Mouse (Mus musculus): ENCODE measurements around the gene Map6.
A peak's percentile ranks its signal among the peaks of the same experiment; 100 is the strongest.
"Not testable (repeated sequence)": the region's sequence is repeated elsewhere in the genome, so short reads cannot be mapped to it uniquely, and the experiment has no call there.

Map6 gene

GRCm38 (mm10) chr7:99355731-99356131 is 88.5 kb downstream of the Map6 start:
- DNase-seq (ENCODE audit: low read depth, low spot score) = peak; percentile 87

DNA sequence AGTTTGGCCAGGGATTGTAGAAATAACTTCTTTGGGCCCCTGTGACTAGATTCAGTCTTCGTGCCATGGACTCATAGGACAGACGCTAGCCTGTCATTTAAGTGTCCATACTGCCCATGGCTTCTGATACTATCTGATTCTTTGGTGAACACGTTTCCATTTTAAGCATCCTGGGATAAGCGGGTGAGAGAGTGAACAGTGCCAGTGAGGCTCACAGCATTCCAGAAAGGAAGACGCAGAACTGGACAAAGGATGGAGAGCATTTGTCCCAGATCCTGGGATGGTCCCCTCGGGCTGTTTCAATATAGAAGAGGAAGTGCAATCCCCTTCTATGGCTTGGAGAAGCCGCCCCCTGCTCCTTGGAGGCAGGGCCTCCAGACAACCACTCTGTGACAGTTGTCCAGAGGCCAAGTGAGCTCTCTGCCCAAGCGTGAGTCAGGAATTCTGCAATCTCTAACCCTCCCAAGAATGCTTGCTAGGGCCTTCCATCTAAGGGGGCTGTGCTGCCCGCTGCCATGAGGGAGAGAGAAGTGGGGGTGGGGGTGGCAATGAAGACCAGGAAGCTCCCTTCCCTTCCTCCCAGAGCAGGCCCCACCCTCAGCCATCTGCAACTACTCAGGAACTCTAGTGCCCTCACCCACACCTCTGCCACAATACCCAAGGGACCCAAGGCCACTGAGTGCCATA is 89.1 kb downstream of the Map6 start:
- DNase-seq (ENCODE audit: low read depth, low spot score) = no peak

- DNase-seq (ENCODE audit: low read depth, low spot score) = no peak
Observed at GRCm38 (mm10) chr7:99357201-99357600, 90.0 kb downstream of the Map6 start.

- DNase-seq (ENCODE audit: low read depth, low spot score) = no peak
Observed at GRCm38 (mm10) chr7:99358371-99358770, 91.1 kb downstream of the Map6 start.

DNA sequence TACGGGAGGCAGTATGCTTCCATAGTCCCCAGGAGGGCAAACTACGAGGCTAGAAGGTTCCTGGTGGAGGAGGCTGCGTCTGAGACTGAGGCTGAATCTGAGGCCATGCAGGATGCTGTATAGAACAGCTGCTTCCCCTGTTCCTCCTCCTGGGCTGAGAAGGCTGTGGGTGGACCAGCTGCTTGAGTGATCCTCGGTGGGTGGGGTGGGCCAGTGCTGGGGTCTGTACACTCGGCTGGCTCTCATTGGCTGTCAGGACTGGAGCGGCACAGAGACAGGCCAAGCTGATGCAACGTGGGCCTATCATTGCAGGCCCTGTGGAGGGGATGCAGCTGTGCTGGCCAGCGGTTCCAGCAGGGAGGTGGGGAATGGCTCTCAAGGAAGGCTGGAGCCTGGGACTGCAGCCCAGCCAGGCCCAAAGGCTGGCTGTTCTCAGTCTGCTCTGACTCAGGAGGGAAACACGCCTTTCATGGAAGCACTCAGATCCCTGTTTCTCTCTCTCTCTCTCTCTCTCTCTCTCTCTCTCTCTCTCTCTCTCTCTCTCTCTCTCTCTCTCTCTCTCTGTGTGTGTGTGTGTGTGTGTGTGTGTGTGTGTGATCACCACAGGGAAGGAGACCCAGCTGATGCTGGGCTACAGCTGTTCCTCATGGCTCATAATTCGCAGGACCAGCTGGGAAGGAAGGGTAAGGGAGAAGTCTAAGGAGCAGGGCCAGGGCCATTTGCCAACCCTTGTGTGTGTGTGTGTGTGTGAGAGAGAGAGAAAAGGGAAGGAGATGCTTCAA is 93.0 kb downstream of the Map6 start:
- peak; percentile 97 for DNase-seq (ENCODE audit: low read depth, low spot score)

DNA sequence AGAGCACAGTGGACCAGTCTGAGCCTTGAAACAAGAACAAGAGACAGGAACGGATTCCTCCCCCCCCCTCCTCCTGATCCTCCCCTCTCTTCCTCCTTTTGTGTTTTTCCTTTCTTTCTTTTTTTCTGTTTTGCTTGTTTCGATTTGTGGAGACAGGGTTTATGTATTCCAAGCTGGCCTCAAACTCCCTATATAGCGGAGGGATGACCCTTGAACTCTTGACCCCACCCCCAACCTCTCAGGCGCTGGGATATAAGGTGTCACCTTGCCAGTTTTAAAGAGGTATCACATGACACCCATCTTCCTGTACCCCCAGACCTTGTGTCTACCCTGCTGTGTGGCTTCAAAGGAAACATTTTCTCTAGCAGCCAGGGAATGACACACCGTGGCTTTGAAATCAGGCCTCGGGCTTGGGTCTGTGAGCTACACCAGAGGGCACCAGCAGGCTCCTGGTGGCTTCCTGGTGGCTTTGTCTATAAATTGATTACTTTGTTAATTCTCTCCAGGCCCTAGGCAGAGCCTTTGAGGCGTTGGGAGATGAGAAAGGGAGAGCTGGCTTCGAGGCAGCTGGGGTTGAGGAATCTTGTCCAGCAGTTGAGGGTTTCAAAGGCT is 93.7 kb downstream of the Map6 start:
- DNase-seq (ENCODE audit: low read depth, low spot score) = no peak

DNA sequence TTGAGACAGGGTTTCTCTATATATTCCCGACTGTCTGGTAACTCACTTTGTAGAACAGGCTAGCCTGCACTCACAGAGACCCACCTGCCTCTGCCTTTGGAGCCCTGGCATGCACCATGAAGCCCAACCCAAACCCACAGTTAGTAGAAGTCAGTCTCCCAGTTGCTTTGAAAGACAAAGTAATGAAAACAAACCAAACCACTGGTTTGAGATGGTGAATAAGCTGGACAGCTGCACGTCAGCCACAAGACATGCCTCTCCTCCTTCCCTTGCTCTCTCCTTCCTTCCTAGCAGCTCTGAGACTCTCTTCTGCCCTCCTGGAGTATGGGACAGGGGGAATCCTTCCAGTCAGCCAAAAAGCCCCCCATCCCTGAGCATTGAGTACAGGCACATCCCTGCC is 94.9 kb downstream of the Map6 start:
- DNase-seq (ENCODE audit: low read depth, low spot score) = no peak

- peak; percentile 81 for DNase-seq (ENCODE audit: low read depth, low spot score)
Observed at GRCm38 (mm10) chr7:99365069-99365468, 97.8 kb downstream of the Map6 start.

- DNase-seq (ENCODE audit: low read depth, low spot score) = no peak
Observed at GRCm38 (mm10) chr7:99366716-99367115, 99.5 kb downstream of the Map6 start.

- not testable (repeated sequence) for DNase-seq (ENCODE audit: low read depth, low spot score)
Observed at GRCm38 (mm10) chr7:99374325-99374724, 107.1 kb downstream of the Map6 start.

GRCm38 (mm10) chr7:99375455-99375854 is 108.2 kb downstream of the Map6 start:
- DNase-seq (ENCODE audit: low read depth, low spot score) = peak; percentile 76

DNA sequence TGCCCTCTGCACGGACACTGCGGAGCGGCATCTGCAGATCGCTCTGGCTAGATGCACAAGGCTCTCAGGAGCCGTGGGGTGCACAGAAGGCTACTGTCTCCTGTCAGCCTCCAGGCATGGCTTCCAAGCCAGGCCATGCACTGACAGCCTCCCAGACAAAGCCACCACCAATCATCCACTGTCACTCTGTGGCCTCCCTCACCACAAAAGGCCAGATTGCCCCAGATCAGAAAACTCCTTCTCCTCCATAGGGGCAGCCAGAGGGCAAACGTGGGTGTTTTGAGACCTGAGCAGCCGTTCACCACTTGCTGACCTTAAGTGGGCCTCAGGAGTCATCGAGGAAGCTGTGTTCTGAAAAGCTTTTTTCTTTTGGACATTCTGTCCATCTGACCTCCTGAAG is 111.6 kb downstream of the Map6 start:
- DNase-seq (ENCODE audit: low read depth, low spot score) = no peak

DNA sequence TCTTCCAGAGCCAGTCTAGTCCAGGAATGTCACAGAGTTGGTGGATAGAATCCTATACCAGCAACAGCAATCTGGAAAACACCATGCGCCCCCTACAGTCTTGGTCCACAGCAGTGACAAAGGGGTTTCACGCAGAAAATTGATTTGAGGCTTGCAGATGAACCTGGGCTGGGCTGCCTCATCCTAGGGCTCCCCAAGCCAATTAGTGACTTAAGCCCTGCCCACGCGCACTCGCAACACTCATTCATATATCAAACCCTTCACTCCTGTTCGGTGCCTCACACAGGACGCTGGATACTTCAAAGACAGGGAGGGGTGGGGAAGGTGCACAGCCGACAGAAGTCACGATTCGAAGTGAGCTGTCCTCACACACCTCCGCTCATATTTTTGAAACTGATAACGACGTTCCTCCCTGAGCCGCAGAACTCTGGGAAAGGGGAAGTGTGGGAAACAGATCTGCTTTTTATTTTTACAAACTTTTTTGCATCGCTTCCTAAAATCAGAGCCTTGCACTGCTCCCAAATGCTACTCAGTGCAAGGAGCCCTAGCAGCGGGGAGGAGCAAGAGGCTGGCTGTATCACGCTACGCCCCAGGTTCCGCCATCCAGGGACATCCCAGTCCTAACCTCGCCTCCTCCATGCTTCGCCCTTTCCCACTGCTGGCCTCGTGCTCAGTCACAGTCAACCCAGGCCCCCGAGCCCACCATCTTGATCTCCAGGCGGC is 113.4 kb downstream of the Map6 start:
- peak; percentile 73 for DNase-seq (ENCODE audit: low read depth, low spot score)

DNA sequence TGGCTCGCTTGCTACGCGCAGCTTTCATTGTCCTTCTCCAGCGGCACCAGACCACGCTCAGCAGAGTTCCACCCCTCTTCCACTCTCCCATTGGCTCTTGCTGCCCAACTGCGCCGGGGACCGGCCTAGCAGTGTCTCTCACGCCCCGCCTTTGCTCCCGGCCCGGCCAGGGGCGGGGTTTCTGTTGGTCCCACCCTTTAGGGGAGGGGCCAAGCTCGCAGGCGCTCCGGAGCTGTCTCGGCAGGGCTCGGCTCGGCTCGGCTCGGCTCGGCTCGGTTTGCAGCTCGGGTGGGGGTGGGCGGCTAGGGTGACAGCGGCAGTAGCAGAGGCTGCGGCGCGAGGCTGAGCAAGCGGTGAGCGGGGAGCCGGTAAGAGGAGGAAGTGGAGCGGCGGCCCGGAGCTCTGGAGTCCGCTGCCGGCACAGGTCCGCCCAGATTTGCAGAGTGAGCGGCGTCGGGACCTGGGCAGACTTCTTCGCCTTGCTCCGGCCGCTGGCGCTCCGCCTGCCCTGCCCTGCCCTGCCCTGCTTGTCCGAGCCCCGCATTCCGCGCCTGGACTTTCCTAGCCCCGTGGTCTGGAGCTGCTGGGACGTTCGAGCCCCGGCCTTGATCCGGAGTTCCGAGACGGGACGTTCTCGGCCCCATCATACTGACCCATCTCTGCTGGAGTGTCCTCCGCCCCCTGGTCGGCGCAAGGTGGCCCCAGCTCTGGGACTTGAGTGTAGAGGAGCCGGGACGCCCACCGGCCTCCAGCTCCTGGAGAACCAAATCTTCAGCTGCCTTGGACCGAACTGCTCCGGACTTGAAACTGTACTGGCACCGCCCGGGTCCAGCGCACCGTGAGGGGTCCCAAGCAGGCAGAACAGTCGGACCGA is 114.2 kb downstream of the Map6 start, which contains the start of gene Gdpd5:
TSS of gene Gdpd5 (plus strand) at position 201 of the 874 bp plus-strand sequence.
- peak; percentile 98 for DNase-seq (ENCODE audit: low read depth, low spot score)

GRCm38 (mm10) chr7:99382088-99383000 is 115.1 kb downstream of the Map6 start:
- DNase-seq (ENCODE audit: low read depth, low spot score) = no peak

GRCm38 (mm10) chr7:99383246-99383645 is 116.0 kb downstream of the Map6 start:
- DNase-seq (ENCODE audit: low read depth, low spot score) = no peak

GRCm38 (mm10) chr7:99384101-99384611 is 116.9 kb downstream of the Map6 start:
- no peak for DNase-seq (ENCODE audit: low read depth, low spot score)

DNA sequence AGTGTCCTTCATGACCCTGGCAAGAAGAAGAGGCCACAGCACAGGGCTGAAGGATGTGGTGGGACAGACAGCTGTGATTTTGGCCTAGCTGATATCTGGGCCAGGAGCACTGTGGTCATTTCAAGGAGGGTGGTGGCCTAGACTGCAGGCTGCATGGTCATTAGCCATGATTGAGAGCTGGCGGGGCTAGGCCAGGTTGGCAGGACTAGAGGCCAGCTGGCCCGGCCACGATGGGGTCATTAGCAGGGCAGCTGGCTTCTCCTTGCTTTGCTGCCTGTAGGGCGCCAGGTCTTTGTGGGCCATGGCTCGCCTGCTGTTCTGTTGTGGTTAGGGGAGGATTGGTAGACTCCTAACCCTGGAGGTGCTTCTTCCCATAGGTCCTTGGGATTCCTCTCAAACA is 118.8 kb downstream of the Map6 start:
- no peak for DNase-seq (ENCODE audit: low read depth, low spot score)
